Mouse (Mus musculus) stomach, embryonic 14.5 days (tissue): ENCODE results near the gene Pomgnt1. TPM values are rescaled to one million over a fixed set of nuclear protein-coding genes. Genes with fewer than 3 reads are reported as not detected.
A peak's percentile ranks its signal among the peaks of the same experiment; 100 is the strongest.

ENCODE experiments used
- ATAC-seq: fragments of 200-750 bp; cut with Nextera tagmentation; 2 replicates; pipeline ENCODE4 v1.8.0; 2017; ENCODE audit warnings: low read depth, moderate TSS enrichment; ENCODE audit not compliant: insufficient number of reproducible peaks, insufficient read depth, low FRiP score
- H3K27ac ChIP-seq: fragments of 300-500 bp; sonication (generic); 2 replicates; pipeline ENCODE4 v1.5.1; 2014; ENCODE audit warnings: mild to moderate bottlenecking, low read length, moderate library complexity, mixed read lengths
- H3K27me3 ChIP-seq: fragments of 300-500 bp; sonication (generic); 2 replicates; pipeline ENCODE4 v1.6.1; 2014; ENCODE audit warnings: low read length, control low read depth, mixed read lengths; ENCODE audit not compliant: control insufficient read depth, insufficient read depth
- H3K36me3 ChIP-seq: fragments of 300-500 bp; sonication (generic); 2 replicates; pipeline ENCODE4 v1.6.1; 2014; ENCODE audit warnings: mild to moderate bottlenecking, control low read depth, low read length, moderate library complexity, mixed read lengths; ENCODE audit not compliant: control insufficient read depth, insufficient read depth
- H3K4me1 ChIP-seq: fragments of 300-500 bp; sonication (generic); 2 replicates; pipeline ENCODE4 v1.6.1; 2014; ENCODE audit warnings: low read length, control low read depth, mixed read lengths; ENCODE audit not compliant: control insufficient read depth, insufficient read depth
- H3K4me2 ChIP-seq: fragments of 300-500 bp; sonication (generic); replicated peaks from 2 replicates; pipeline ENCODE4 v1.6.1; 2014; ENCODE audit warnings: low read depth, low read length, control low read depth
- H3K4me3 ChIP-seq: fragments of 300-500 bp; sonication (generic); 2 replicates; pipeline ENCODE4 v1.5.1; 2014; ENCODE audit warnings: low read depth, low read length, control low read depth
- H3K9ac ChIP-seq: fragments of 300-500 bp; sonication (generic); replicated peaks from 2 replicates; pipeline ENCODE4 v1.6.1; 2014; ENCODE audit warnings: low read depth, mild to moderate bottlenecking, control low read depth, low read length, moderate library complexity, mixed read lengths
- H3K9me3 ChIP-seq: fragments of 300-500 bp; sonication (generic); 2 replicates; pipeline ENCODE4 v1.6.1; 2016; ENCODE audit warnings: low read depth, low read length, control low read depth; ENCODE audit not compliant: control insufficient read depth
- WGBS: fragments of 180-500 bp; shearing (Covaris S2); extraction: QIAGEN DNeasy Blood & Tissue Kit; methylation state at CpG from one replicate; pipeline ENCODE4 v1.1.7; 2014; 5-methylcytosine and 5-hydroxymethylcytosine counted together
- polyA plus RNA-seq: library from polyadenylated mRNA; unstranded; fragments of >200 nt; fragmentation: Nextera tagmentation; extraction: Ambion mirVana; gene quantifications from 2 replicates; pipeline ENCODE4 v1.2.1, GENCODE M21; 2014

Pomgnt1 gene
- polyA plus RNA-seq, 1 experiment from 2014 or later, result 56.5 TPM

DNA sequence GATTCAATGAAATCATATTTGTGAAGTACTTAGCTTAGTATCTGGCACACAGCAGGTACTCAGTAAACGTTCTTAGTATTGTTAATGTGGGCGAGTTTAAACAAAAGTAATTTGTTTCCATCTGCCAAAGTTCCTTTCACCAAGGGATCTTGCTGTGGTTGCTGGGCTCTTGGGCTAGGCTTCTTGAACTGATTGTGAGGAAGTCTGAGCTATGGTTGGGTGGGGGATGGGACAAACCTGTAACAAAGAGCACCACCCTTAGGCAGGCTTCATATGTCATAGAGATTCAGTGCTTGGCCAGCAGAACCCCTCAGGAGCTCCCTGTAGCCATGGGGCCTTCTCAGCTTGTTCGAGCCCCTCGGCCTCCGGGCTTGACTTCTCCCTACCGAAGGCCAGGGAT is 49.4 kb downstream of the Pomgnt1 start, which contains the start of the genes 1700042G07Rik and Gm49337:
TSS of gene 1700042G07Rik (plus strand) at position 301 of the 400 bp plus-strand sequence.
TSS of gene Gm49337 (plus strand) at position 313 of the 400 bp plus-strand sequence.
- H3K4me3 ChIP-seq, result no peak within 1 kb of the TSS
- H3K27ac ChIP-seq, result no peak within 1 kb of the TSS
- H3K36me3 ChIP-seq, result no peaks in the 10 kb centered on the region
- H3K4me1 ChIP-seq, result peaks cover 22% of the 10 kb centered on the region; the same call in 1 of the 2 replicates
- 82% methylated on average over 6 of the region's 6 CpGs for WGBS
- no peak within 1 kb of the TSS for H3K9ac ChIP-seq
- ATAC-seq, result no peak
- H3K27me3 ChIP-seq, result no peaks in the 10 kb centered on the region
- no peaks in the 10 kb centered on the region for H3K9me3 ChIP-seq
- no peak within 1 kb of the TSS for H3K4me2 ChIP-seq

DNA sequence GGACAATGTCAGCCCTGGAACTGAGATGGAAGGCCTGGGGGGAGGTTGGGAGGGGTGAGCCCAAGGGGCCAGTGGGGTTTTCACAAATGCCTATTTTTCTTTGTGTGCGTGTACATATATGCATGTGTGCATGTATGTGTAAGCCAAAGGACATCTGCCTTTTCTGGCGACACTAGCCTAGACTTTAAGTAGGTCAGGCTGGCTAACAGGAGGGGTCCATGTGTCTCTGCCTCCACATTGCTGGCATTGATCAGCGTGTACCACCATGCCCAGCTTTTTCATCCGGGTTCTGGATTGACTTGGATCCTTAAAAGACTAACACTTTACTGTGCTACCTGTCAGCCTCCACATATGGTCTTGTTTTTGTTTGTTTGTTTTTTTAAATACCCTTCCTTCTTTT is 50.1 kb downstream of the Pomgnt1 start:
- H3K9me3 ChIP-seq, result no peaks in the 10 kb centered on the region
- peaks cover 22% of the 10 kb centered on the region; the same call in 1 of the 2 replicates for H3K4me1 ChIP-seq
- H3K27ac ChIP-seq, result no peak overlapping the region
- H3K4me3 ChIP-seq, result no peak overlapping the region
- no peaks in the 10 kb centered on the region for H3K27me3 ChIP-seq
- ATAC-seq, result no peak
- no peaks in the 10 kb centered on the region for H3K36me3 ChIP-seq
- WGBS, result 89% methylated on average over 4 of the region's 4 CpGs
- no peak overlapping the region for H3K4me2 ChIP-seq
- H3K9ac ChIP-seq, result no peak overlapping the region

- Histone ChIP-seq H3K36me3 (no peaks in the 10 kb centered on the region), H3K9ac (no peak overlapping the region), H3K4me2 (no peak overlapping the region), H3K27ac (0 out of 2 replicates have a peak overlapping the region, but pooled peaks have one; percentile 30), H3K9me3 (no peaks in the 10 kb centered on the region), H3K27me3 (no peaks in the 10 kb centered on the region), H3K4me3 (no peak overlapping the region), H3K4me1 (peaks cover 22% of the 10 kb centered on the region; the same call in 1 of the 2 replicates)
- ATAC-seq, result no peak
- 36% methylated on average over 6 of the region's 6 CpGs for WGBS
Measured at GRCm38 (mm10) chr4:116174466-116175116, 51.0 kb downstream of the Pomgnt1 start.

- no peaks in the 10 kb centered on the region for H3K36me3 ChIP-seq
- 0 out of 2 replicates have a peak overlapping the region, but pooled peaks have one; percentile 1 for H3K4me2 ChIP-seq
- peaks cover 22% of the 10 kb centered on the region; the same call in 1 of the 2 replicates for H3K4me1 ChIP-seq
- H3K9ac ChIP-seq, result no peak overlapping the region
- no peak for ATAC-seq
- H3K9me3 ChIP-seq, result no peaks in the 10 kb centered on the region
- peak overlapping the region; percentile 16; the same call in 1 of the 2 replicates for H3K27ac ChIP-seq
- H3K4me3 ChIP-seq, result no peak overlapping the region
- H3K27me3 ChIP-seq, result no peaks in the 10 kb centered on the region
Measured at GRCm38 (mm10) chr4:116175136-116175535, 51.5 kb downstream of the Pomgnt1 start.

DNA sequence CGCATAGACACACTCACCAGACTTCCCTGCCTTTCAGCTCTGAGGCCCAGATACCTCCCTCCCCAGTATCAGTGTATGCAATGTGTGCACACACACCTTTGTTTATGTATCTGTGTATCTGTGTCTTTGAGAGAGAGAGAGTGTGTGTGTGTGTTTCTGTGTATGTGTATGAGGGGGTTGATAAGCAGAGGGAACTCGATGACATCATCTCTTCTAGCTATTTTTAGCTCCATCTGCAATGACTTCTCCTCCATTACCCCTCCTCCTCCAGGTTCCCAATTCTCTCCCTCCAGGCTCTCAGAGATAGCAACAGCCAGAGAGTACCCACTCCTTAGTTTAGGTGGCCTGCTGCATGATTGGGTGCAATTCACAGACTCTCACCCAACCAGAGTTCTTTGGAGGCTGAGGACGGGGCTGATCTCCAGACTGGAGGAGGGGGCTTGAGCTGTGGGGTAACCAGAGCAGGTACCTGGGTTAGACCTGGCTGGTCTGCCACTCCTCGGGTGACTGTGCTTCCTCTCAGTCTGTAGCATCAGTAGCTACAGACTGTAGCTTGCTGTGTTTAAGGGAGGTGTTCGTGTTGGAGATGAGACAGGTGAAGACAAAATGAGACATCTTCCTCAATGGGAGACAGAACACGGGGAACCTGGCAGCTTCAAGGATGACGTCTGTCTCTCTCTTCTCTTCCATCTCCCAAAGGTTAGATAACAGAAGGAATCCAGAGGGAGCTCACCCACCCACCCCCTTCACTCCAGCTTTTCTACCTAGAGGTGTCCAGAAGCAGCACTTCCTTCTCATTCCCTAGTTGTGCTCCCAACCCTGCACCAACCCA is 52.3 kb downstream of the Pomgnt1 start:
- Histone ChIP-seq H3K27me3 (no peaks in the 10 kb centered on the region), H3K4me3 (peak overlapping the region; percentile 16)
- peak; percentile 64 for ATAC-seq

DNA sequence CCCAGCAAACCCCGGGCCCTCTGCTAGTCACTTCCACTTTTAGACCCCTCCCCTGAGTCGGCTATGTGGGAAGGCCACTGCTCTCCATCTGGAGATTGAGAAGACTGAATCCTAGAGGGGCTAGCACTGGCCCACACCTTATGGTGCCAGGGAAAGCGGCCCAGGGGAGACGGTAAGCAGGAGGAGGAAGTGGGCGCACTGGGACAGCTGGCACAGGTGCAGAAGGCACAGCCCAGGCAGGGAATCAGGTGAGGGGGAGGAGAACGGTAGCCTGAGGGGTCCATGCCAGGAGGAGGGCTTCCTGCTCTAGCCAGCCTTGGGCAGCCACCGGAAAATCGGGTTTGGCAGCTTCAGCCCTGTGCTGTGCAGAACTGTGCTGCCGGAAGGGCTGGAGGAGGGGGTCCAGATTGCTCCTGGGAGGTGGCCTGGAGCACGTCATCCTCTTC is 52.9 kb downstream of the Pomgnt1 start:
- WGBS, result 22% methylated on average over 10 of the region's 10 CpGs
- H3K4me3 ChIP-seq, result peak overlapping the region; percentile 16

More for the DNA sequence above, 52.3 kb downstream of the Pomgnt1 start:
- 52% methylated on average over 7 of the region's 7 CpGs for WGBS
- Histone ChIP-seq H3K9ac (no peak overlapping the region), H3K36me3 (no peaks in the 10 kb centered on the region), H3K4me1 (peaks cover 22% of the 10 kb centered on the region; the same call in 1 of the 2 replicates), H3K4me2 (peak overlapping the region; percentile 42), H3K9me3 (no peaks in the 10 kb centered on the region), H3K27ac (peak overlapping the region; percentile 86; the same call in 1 of the 2 replicates)

GRCm38 (mm10) chr4:116177140-116177539 is 53.5 kb downstream of the Pomgnt1 start:
- no peaks in the 10 kb centered on the region for H3K9me3 ChIP-seq
- peak overlapping the region; percentile 42; the same call in 1 of the 2 replicates for H3K4me2 ChIP-seq
- peak overlapping the region; percentile 86 for H3K27ac ChIP-seq
- peaks cover 22% of the 10 kb centered on the region; the same call in 1 of the 2 replicates for H3K4me1 ChIP-seq
- H3K4me3 ChIP-seq, result no peak overlapping the region
- no peaks in the 10 kb centered on the region for H3K27me3 ChIP-seq
- 34% methylated on average over 5 of the region's 5 CpGs for WGBS
- H3K36me3 ChIP-seq, result no peaks in the 10 kb centered on the region
- no peak for ATAC-seq
- no peak overlapping the region; the same call in 1 of the 2 replicates for H3K9ac ChIP-seq

More for the DNA sequence above, 52.9 kb downstream of the Pomgnt1 start:
- H3K4me1 ChIP-seq, result peaks cover 22% of the 10 kb centered on the region; the same call in 1 of the 2 replicates
- no peaks in the 10 kb centered on the region for H3K36me3 ChIP-seq
- H3K27me3 ChIP-seq, result no peaks in the 10 kb centered on the region
- H3K27ac ChIP-seq, result peak overlapping the region; percentile 86; the same call in 1 of the 2 replicates
- H3K9ac ChIP-seq, result no peak overlapping the region
- peak; percentile 87 for ATAC-seq
- no peaks in the 10 kb centered on the region for H3K9me3 ChIP-seq
- peak overlapping the region; percentile 42 for H3K4me2 ChIP-seq

DNA sequence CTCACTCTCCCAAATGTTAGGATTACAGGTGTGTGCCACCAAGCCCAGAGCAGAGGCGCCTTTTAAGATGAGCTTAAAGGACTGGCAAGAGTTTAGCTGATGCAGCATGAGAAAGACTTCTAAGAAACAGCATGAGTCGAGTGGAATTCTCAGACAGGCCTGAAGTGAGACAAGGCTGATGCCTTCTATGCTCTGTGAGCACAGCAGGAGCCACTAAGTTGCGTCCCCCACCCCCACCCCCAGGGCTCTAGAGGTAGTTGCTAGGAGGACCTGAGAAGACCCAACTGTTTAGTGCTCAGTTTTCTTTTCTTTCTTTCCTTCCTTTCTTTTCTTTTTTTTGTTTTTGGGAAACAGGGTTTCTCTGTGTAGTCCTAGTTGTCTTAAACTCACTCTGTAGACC is 58.4 kb downstream of the Pomgnt1 start:
- no peak overlapping the region for H3K27ac ChIP-seq
- no peaks in the 10 kb centered on the region for H3K9me3 ChIP-seq
- no peak overlapping the region for H3K9ac ChIP-seq
- no peaks in the 10 kb centered on the region for H3K27me3 ChIP-seq
- no peak overlapping the region for H3K4me3 ChIP-seq
- no peak overlapping the region for H3K4me2 ChIP-seq
- 52% methylated on average over 3 of the region's 3 CpGs for WGBS
- H3K36me3 ChIP-seq, result no peaks in the 10 kb centered on the region
- H3K4me1 ChIP-seq, result 0 out of 2 replicates have a peak, but pooled peaks cover 3% of the 10 kb centered on the region
- ATAC-seq, result no peak
